In genomic region chr9:108290016-108290750, GRCm38 (mm10) we compare ENCODE assay signal across 8 mouse cellular contexts. TPM values are rescaled to one million over a fixed set of nuclear protein-coding genes. Genes with fewer than 3 reads are reported as not detected.
DNase-seq lines count a peak whose midpoint lies in the region; ATAC-seq and TF ChIP-seq lines count a peak whose summit lies in the region.

Gene Nicn1, plus strand, starts transcription at chr9:108290429.

- no peaks in the 10 kb centered on the region for H3K9me3 ChIP-seq in hindbrain, embryonic 10.5 days
- H3K9me3 ChIP-seq in lung, postnatal 0 days (ENCODE audit: low read length), result no peaks in the 10 kb centered on the region

- peak within 1 kb of the TSS; percentile 60 for H3K4me3 ChIP-seq in hindbrain, embryonic 10.5 days
- peak within 1 kb of the TSS; percentile 53 for H3K4me3 ChIP-seq in lung, postnatal 0 days (ENCODE audit: low read depth, low read length)

- peak within 1 kb of the TSS; percentile 70 for H3K4me2 ChIP-seq in lung, postnatal 0 days (replicated peaks; ENCODE audit: low read depth, low read length)

- H3K27ac ChIP-seq in hindbrain, embryonic 10.5 days, result peak within 1 kb of the TSS; percentile 91
- peak within 1 kb of the TSS; percentile 49; the same call in 1 of the 2 replicates for H3K27ac ChIP-seq in lung, postnatal 0 days (ENCODE audit: low read length)

- peak; percentile 97 for DNase-seq in MN1 (ENCODE audit: low spot score)
- peak; percentile 98 for DNase-seq in cerebellum, adult 9-10 months
- DNase-seq in hindbrain, embryonic 10.5 days (ENCODE audit: low spot score), result peak; percentile 89
- DNase-seq in layer of hippocampus, adult 9-11 months, result peak; percentile 98
- peak; percentile 99 for DNase-seq in lung, postnatal 0 days (ENCODE audit: low spot score)
- DNase-seq in ovary, postnatal 14 days (ENCODE audit: low spot score), result peak; percentile 76
- DNase-seq in thymus, postnatal 14 days, result peak; percentile 90

- peak; percentile 98 for ATAC-seq in frontal cortex, adult (ENCODE audit: low TSS enrichment)
- peak; percentile 100 for ATAC-seq in lung, postnatal 0 days

- H3K9ac ChIP-seq in lung, postnatal 0 days (replicated peaks; ENCODE audit: low read depth), result 0 out of 2 replicates have a peak within 1 kb of the TSS, but pooled peaks have one; percentile 29

- H3K27me3 ChIP-seq in hindbrain, embryonic 10.5 days (ENCODE audit: insufficient read depth, poor library complexity, severe bottlenecking), result no peaks in the 10 kb centered on the region
- H3K27me3 ChIP-seq in lung, postnatal 0 days (replicated peaks; ENCODE audit: insufficient read depth, low read length), result no peaks in the 10 kb centered on the region

- under 1% methylated on average over 32 of the region's 32 CpGs for WGBS in hindbrain, embryonic 10.5 days
- under 1% methylated on average over 32 of the region's 32 CpGs for WGBS in lung, postnatal 0 days

- peaks cover 15% of the 10 kb centered on the region for H3K36me3 ChIP-seq in hindbrain, embryonic 10.5 days
- H3K36me3 ChIP-seq in lung, postnatal 0 days (ENCODE audit: insufficient read depth, low read length), result no peaks in the 10 kb centered on the region

- TF ChIP-seq EP300 in lung, postnatal 0 days (IDR thresholded peaks at IDR 0.05), result no peak

- H3K4me1 ChIP-seq in hindbrain, embryonic 10.5 days (replicated peaks), result peaks cover 15% of the 10 kb centered on the region
- peaks cover 8% of the 10 kb centered on the region; the same call in 1 of the 2 replicates for H3K4me1 ChIP-seq in lung, postnatal 0 days (ENCODE audit: insufficient read depth, low read depth, low read length)

- TF ChIP-seq CTCF in lung, postnatal 0 days (IDR thresholded peaks at IDR 0.05), result no peak; the same call in 1 of the 2 replicates

RNA-seq across cellular contexts. Expression of gene Nicn1, which starts in this region (rescaled TPM):
- polyA plus RNA-seq in hindbrain, embryonic 10.5 days (2016; fragmentation: Nextera tagmentation; extraction: Ambion mirVana), result 39.5 and 54.3 TPM in 2 replicates
- polyA plus RNA-seq in lung, postnatal 0 days (2015; fragmentation: Nextera tagmentation; extraction: Ambion mirVana), result 15.8 and 18.3 TPM in 2 replicates

Comparison
In these comparisons a context has a peak if more than half of its experiments do, and no peak if none do; other contexts are left out.
1. Peak in every context shown above with its lines: DNase-seq, ATAC-seq, H3K4me3 ChIP-seq and H3K27ac ChIP-seq.